Mouse (Mus musculus) kidney, adult 9 months (tissue): Measurements from ENCODE around the gene Ttll2.
"Not testable (repeated sequence)": the region's sequence is repeated elsewhere in the genome, so short reads cannot be mapped to it uniquely, and the experiment has no call there.

Source experiments
- DNase-seq: peaks from one replicate; pipeline ENCODE4 v3.0.0; 2022

Gene Ttll2

GRCm38 (mm10) chr17:7360749-7361465, 8.4 kb upstream of the Ttll2 start:
- not testable (repeated sequence) for DNase-seq

DNA sequence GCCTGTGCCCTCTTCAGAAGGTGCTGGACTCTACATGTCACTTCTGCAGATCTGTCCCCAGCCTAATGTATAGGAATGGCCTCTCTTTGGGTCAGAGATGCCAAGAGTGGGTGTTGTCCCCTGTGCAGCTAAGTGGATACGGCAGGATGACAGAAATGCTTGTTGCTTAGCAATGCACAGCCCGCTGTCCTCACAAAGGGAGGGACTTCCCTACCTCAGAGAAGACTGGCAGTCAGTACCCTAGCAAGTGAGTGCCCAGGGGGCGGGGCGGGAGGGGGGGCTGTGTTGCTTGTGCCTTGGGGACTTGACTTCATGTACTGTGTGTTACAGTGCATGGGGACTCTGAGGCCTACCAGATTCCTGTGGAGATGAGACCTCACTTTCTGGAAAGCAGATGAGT, 7.3 kb upstream of the Ttll2 start:
- not testable (repeated sequence) for DNase-seq

GRCm38 (mm10) chr17:7348765-7349164, 3.7 kb downstream of the Ttll2 start:
- not testable (repeated sequence) for DNase-seq

DNA sequence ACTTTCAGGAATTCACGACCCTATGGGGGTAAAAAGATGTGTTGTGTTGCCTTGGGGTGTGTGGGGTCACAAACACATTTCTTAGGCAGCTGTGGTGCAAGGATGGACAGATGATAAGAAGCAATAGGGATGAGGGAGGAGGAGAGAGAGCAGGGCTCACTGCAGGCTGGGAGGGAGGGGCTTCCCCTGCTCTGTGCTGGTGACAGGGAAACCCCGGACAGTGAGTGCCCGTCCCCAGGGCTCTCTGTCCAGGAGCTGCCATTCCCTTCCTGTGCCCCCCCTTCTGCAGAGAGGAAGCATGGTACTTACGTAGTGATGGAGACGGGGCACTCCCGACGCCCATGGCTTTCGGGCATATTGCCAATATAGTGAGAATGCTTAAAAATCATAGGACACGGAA, 15.1 kb downstream of the Ttll2 start:
- not testable (repeated sequence) for DNase-seq

DNA sequence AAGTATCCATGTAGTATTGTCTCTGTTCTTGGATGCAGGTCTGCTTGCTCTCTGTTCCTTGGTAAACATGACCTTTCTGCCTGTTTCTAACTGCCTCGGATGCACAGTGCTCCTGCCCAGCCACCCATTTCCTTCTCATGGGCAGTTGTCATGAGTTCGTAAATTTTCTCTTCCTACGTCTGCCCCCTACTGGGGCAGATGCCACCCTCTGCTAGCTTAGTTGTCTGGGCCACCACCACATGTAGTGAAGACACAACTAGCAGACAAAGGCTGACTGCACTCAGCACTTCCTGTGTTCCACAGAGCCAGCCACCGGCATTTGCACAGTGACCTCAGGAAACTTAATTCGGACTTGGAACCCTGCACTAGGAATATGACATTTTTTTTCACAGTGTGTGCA, 19.8 kb downstream of the Ttll2 start:
- not testable (repeated sequence) for DNase-seq

DNA sequence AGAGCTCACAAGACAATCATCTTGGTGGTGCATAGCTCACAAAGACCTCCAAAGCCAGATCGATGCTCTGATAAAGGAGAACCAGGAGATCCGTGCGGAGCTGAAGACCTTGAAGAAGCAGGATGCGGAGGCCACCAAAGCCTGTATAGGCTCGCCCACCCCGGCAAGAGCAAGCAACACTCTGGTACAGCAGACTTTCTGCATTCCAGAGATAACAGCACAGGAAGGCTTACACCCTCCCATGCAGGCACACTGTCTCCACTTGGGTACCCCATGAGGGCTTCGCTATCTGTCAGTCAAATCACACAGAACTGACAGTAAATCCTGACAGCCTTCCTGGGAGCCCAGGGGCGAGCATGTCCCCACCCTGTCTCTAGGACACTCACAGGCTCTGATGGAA, 26.1 kb downstream of the Ttll2 start:
- not testable (repeated sequence) for DNase-seq

DNA sequence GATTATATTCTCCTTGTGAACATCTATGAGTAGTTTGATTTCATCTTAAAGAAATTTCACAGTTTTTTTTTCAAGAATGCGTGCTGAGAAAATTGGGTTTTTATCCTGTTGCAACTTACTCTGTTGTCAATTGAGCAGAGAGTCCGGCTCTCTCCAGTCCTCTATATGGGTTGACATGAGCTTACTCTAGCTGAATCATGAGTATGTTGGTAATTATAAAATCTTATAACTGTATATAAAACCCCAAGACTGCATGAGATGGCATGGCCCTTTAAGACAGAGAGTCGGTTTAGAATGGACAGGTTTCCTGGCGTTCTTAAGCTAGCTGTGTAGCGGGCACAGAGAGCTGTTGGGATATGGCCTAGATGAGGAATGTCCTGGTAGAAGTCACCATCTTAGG, 28.1 kb downstream of the Ttll2 start, which contains the start of gene Tcp10a:
Tcp10a (plus strand) TSS at position 301 of the 400 bp plus-strand sequence.
- not testable (repeated sequence) for DNase-seq

- not testable (repeated sequence) for DNase-seq
Measured at GRCm38 (mm10) chr17:7319789-7320188, 32.7 kb downstream of the Ttll2 start.

GRCm38 (mm10) chr17:7315693-7316382, 36.7 kb downstream of the Ttll2 start:
- DNase-seq: not testable (repeated sequence)

- peak; percentile 67 for DNase-seq
Measured at GRCm38 (mm10) chr17:7306278-7307196, 46.0 kb downstream of the Ttll2 start.
